Mouse (Mus musculus): Measurements from ENCODE around the gene Cox7a1.

DNA sequence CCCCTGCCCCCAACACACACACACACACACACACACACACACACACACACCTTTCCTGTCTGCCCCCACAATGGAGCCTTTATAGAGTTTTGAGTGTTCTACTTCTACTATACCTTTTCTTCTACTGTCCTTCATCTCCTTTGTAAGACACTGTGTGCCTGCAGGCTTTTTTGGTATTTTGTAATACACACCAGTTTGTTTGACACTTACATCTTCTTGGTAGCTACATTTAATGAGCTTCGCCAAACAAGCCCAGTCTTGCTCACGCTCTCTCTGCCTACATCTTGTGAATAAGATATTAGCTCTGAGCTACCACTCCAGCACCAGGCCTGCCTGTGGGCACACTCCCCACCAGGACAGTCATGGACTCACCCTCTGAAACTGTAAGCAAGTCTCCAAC lies 19.2 kb upstream of the Cox7a1 start:
- no peak for TF ChIP-seq POLR2A (IDR thresholded peaks at IDR 0.05; ENCODE audit: low read depth, low read length)
- TF ChIP-seq CTCF (IDR thresholded peaks at IDR 0.05; ENCODE audit: extremely low read depth, insufficient read depth, insufficient read length, insufficient replicate concordance): no peak

Data from spleen, adult 2 months (tissue).